Mouse (Mus musculus) midbrain, embryonic 15.5 days (tissue): ENCODE data around the gene Tubgcp5. TPM values are rescaled to one million over a fixed set of nuclear protein-coding genes. Genes with fewer than 3 reads are reported as not detected.

ENCODE experiments used
- ATAC-seq: fragments of 200-750 bp; cut with Nextera tagmentation; replicated peaks from 2 replicates; pipeline ENCODE4 v1.8.0; 2017; ENCODE audit warnings: moderate TSS enrichment
- H3K27ac ChIP-seq: fragments of 300-500 bp; sonication (generic); 2 replicates; pipeline ENCODE4 v1.5.1; 2015; ENCODE audit warnings: mild to moderate bottlenecking, inconsistent platforms
- H3K27me3 ChIP-seq: fragments of 300-500 bp; sonication (generic); replicated peaks from 2 replicates; pipeline ENCODE4 v1.6.1; 2015; ENCODE audit warnings: inconsistent platforms
- H3K36me3 ChIP-seq: fragments of 300-500 bp; sonication (generic); replicated peaks from 2 replicates; pipeline ENCODE4 v1.6.1; 2015; ENCODE audit warnings: inconsistent platforms
- H3K4me1 ChIP-seq: fragments of 300-500 bp; sonication (generic); 2 replicates; pipeline ENCODE4 v1.6.1; 2015; ENCODE audit warnings: inconsistent platforms
- H3K4me2 ChIP-seq: fragments of 300-500 bp; sonication (generic); 2 replicates; pipeline ENCODE4 v1.6.1; 2015; ENCODE audit warnings: inconsistent platforms, mild to moderate bottlenecking, moderate library complexity
- H3K4me3 ChIP-seq: fragments of 300-500 bp; sonication (generic); 2 replicates; pipeline ENCODE4 v1.5.1; 2015; ENCODE audit warnings: mild to moderate bottlenecking, inconsistent platforms
- H3K9ac ChIP-seq: fragments of 300-500 bp; sonication (generic); 2 replicates; pipeline ENCODE4 v1.6.1; 2015; ENCODE audit warnings: mild to moderate bottlenecking, inconsistent platforms
- H3K9me3 ChIP-seq: fragments of 300-500 bp; sonication (generic); 2 replicates; pipeline ENCODE4 v1.6.1; 2016; ENCODE audit warnings: inconsistent platforms
- WGBS: fragments of 180-500 bp; shearing (Covaris S2); methylation state at CpG from one replicate; pipeline ENCODE4 v1.1.7; 2015; ENCODE audit warnings: mixed read lengths; 5-methylcytosine and 5-hydroxymethylcytosine counted together
- polyA plus RNA-seq: library from polyadenylated mRNA; unstranded; fragments of >200 nt; fragmentation: Nextera tagmentation; extraction: Ambion mirVana; gene quantifications from 2 replicates; pipeline ENCODE4 v1.2.1, GENCODE M21; 2015

Gene Tubgcp5
- polyA plus RNA-seq, 1 experiment from 2014 or later: 42.9 TPM

DNA sequence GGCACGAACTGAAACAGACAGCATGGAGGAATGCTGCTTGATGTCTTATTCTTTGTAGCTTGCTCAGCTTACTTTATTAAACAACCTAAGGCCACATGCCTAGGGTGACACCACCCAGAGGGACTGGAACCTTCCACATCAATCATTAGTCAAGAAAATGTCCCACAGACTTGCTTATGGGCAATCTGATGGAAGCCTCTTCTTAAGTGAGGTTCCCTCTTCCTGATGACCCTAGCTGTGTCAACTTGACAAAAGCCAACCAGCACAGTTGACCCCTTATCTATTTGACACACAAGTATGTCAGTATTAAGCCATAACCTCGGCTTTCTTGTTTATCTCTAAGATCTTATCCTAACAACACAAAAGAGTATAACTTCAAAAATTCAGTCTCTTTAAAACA is 16.0 kb downstream of the Tubgcp5 start:
- Histone ChIP-seq H3K9me3 (no peaks in the 10 kb centered on the region), H3K36me3 (peaks cover 51% of the 10 kb centered on the region), H3K4me1 (no peaks in the 10 kb centered on the region), H3K4me2 (no peak overlapping the region), H3K27ac (no peak overlapping the region), H3K27me3 (no peaks in the 10 kb centered on the region), H3K4me3 (no peak overlapping the region), H3K9ac (no peak overlapping the region)
- no peak for ATAC-seq
- 93% methylated on average over 2 of the region's 2 CpGs for WGBS

DNA sequence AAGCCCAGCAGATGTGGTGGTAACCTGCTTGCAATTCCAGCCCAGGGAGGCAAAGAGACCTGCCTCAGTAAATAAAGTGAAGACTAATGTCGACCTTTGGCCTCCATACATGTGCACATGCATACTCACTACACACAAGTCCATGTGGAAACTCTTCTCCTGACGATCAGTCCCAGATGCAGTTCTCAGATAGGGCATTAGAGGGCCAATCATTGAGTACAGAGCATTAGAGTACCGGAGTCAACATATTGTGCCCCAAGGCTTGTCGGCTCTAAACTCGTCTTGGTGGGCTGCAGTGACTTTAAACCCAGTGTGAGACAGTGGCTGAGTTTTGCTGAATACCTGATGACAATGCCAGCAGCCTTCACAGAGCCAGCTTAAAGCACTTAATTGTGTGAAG is 30.5 kb downstream of the Tubgcp5 start:
- no peaks in the 10 kb centered on the region for H3K27me3 ChIP-seq
- 87% methylated on average over 5 of the region's 5 CpGs for WGBS
- no peaks in the 10 kb centered on the region for H3K4me1 ChIP-seq
- no peak overlapping the region for H3K4me2 ChIP-seq
- H3K27ac ChIP-seq: no peak overlapping the region
- H3K4me3 ChIP-seq: no peak overlapping the region
- no peak overlapping the region for H3K9ac ChIP-seq
- H3K9me3 ChIP-seq: no peaks in the 10 kb centered on the region
- H3K36me3 ChIP-seq: peaks cover 41% of the 10 kb centered on the region
- ATAC-seq: no peak

GRCm38 (mm10) chr7:55827551-55827950 is 33.6 kb downstream of the Tubgcp5 start:
- no peaks in the 10 kb centered on the region for H3K27me3 ChIP-seq
- no peak overlapping the region for H3K4me2 ChIP-seq
- H3K9me3 ChIP-seq: no peaks in the 10 kb centered on the region
- H3K4me1 ChIP-seq: no peaks in the 10 kb centered on the region
- peaks cover 33% of the 10 kb centered on the region for H3K36me3 ChIP-seq
- ATAC-seq: no peak
- no peak overlapping the region for H3K4me3 ChIP-seq
- H3K27ac ChIP-seq: no peak overlapping the region
- H3K9ac ChIP-seq: no peak overlapping the region
- 91% methylated on average over 9 of the region's 9 CpGs for WGBS

GRCm38 (mm10) chr7:55836877-55837276 is 42.9 kb downstream of the Tubgcp5 start:
- no peaks in the 10 kb centered on the region for H3K9me3 ChIP-seq
- no peak overlapping the region for H3K9ac ChIP-seq
- no peaks in the 10 kb centered on the region for H3K27me3 ChIP-seq
- no peak overlapping the region for H3K4me2 ChIP-seq
- H3K4me1 ChIP-seq: peaks cover 7% of the 10 kb centered on the region
- WGBS: 87% methylated on average over 4 of the region's 4 CpGs
- H3K36me3 ChIP-seq: 0 out of 2 replicates have a peak, but pooled peaks cover 7% of the 10 kb centered on the region
- no peak overlapping the region for H3K27ac ChIP-seq
- no peak for ATAC-seq
- no peak overlapping the region for H3K4me3 ChIP-seq

- H3K27me3 ChIP-seq: no peaks in the 10 kb centered on the region
- WGBS: 57% methylated on average over 7 of the region's 7 CpGs
These were observed 47.5 kb downstream of the Tubgcp5 start, which contains the start of gene Cyfip1 for GRCm38 (mm10) chr7:55841445-55841844. TSS of gene Cyfip1 (plus strand) at chr7:55841745.

GRCm38 (mm10) chr7:55841977-55842503 is 48.1 kb downstream of the Tubgcp5 start:
- no peaks in the 10 kb centered on the region for H3K9me3 ChIP-seq
- H3K9ac ChIP-seq: peak overlapping the region; percentile 99
- no peaks in the 10 kb centered on the region for H3K27me3 ChIP-seq
- peak overlapping the region; percentile 81 for H3K4me2 ChIP-seq
- H3K4me1 ChIP-seq: peaks cover 15% of the 10 kb centered on the region
- H3K36me3 ChIP-seq: no peaks in the 10 kb centered on the region
- peak overlapping the region; percentile 95 for H3K27ac ChIP-seq
- ATAC-seq: peak; percentile 94
- H3K4me3 ChIP-seq: peak overlapping the region; percentile 98
- WGBS: 0% methylated on average over 47 of the region's 47 CpGs

More at GRCm38 (mm10) chr7:55841445-55841844, 47.5 kb downstream of the Tubgcp5 start, which contains the start of gene Cyfip1:
- Histone ChIP-seq H3K4me2 (peak within 1 kb of the TSS; percentile 81), H3K27ac (peak within 1 kb of the TSS; percentile 95), H3K4me3 (peak within 1 kb of the TSS; percentile 98), H3K9me3 (no peaks in the 10 kb centered on the region), H3K36me3 (no peaks in the 10 kb centered on the region), H3K4me1 (peaks cover 15% of the 10 kb centered on the region), H3K9ac (peak within 1 kb of the TSS; percentile 99)
- ATAC-seq: peak; percentile 24

- WGBS: under 1% methylated on average over 40 of the region's 40 CpGs
- H3K4me3 ChIP-seq: peak overlapping the region; percentile 98
- ATAC-seq: peak; percentile 74
- H3K27ac ChIP-seq: peak overlapping the region; percentile 95
- H3K4me2 ChIP-seq: peak overlapping the region; percentile 81
- H3K9me3 ChIP-seq: no peaks in the 10 kb centered on the region
- peak overlapping the region; percentile 99 for H3K9ac ChIP-seq
- H3K36me3 ChIP-seq: no peaks in the 10 kb centered on the region
- H3K27me3 ChIP-seq: no peaks in the 10 kb centered on the region
- H3K4me1 ChIP-seq: peaks cover 15% of the 10 kb centered on the region
These were observed 48.7 kb downstream of the Tubgcp5 start for GRCm38 (mm10) chr7:55842504-55843152.

GRCm38 (mm10) chr7:55846606-55847312 is 52.8 kb downstream of the Tubgcp5 start:
- H3K36me3 ChIP-seq: no peaks in the 10 kb centered on the region
- no peaks in the 10 kb centered on the region for H3K9me3 ChIP-seq
- H3K4me2 ChIP-seq: no peak overlapping the region
- H3K9ac ChIP-seq: no peak overlapping the region
- H3K4me1 ChIP-seq: peaks cover 20% of the 10 kb centered on the region
- no peaks in the 10 kb centered on the region for H3K27me3 ChIP-seq
- no peak overlapping the region for H3K4me3 ChIP-seq
- no peak overlapping the region for H3K27ac ChIP-seq
- no peak for ATAC-seq
- WGBS: 71% methylated on average over 9 of the region's 9 CpGs

- no peak overlapping the region for H3K4me3 ChIP-seq
- H3K4me1 ChIP-seq: peaks cover 12% of the 10 kb centered on the region
- no peaks in the 10 kb centered on the region for H3K36me3 ChIP-seq
- peak overlapping the region; percentile 55 for H3K27ac ChIP-seq
- H3K4me2 ChIP-seq: peak overlapping the region; percentile 36
- ATAC-seq: peak; percentile 65
- 12% methylated on average over 14 of the region's 14 CpGs for WGBS
- no peaks in the 10 kb centered on the region for H3K27me3 ChIP-seq
- no peaks in the 10 kb centered on the region for H3K9me3 ChIP-seq
- H3K9ac ChIP-seq: no peak overlapping the region
These were observed 56.1 kb downstream of the Tubgcp5 start for GRCm38 (mm10) chr7:55849948-55850571.

- 90% methylated on average over 3 of the region's 3 CpGs for WGBS
- peaks cover 12% of the 10 kb centered on the region for H3K4me1 ChIP-seq
- H3K4me3 ChIP-seq: no peak overlapping the region
- H3K4me2 ChIP-seq: no peak overlapping the region
- H3K9ac ChIP-seq: no peak overlapping the region
- no peaks in the 10 kb centered on the region for H3K9me3 ChIP-seq
- H3K27ac ChIP-seq: no peak overlapping the region
- no peaks in the 10 kb centered on the region for H3K27me3 ChIP-seq
- ATAC-seq: no peak
- H3K36me3 ChIP-seq: no peaks in the 10 kb centered on the region
These were observed 58.8 kb downstream of the Tubgcp5 start for GRCm38 (mm10) chr7:55852787-55853186.

DNA sequence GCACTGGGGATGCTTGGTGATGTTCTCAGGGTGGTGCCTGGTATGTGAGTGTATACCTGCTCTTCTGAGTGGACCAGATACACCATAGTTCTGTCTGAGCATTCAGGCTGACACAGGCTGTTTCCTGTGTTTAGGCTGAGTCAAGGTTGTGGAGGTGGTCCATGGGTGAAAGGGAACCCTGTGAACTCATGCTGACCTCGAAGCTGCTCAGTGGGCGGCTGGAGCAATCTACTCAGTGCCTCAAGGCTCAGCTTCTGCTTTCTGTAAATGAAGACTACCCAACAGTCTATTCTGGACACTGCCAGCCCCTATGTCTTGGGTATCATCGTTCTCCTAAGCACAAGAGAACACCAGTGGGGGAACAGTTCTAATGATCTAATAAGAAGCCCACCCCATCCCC is 61.6 kb downstream of the Tubgcp5 start:
- Histone ChIP-seq H3K9me3 (no peaks in the 10 kb centered on the region), H3K36me3 (no peaks in the 10 kb centered on the region), H3K27ac (no peak overlapping the region), H3K4me3 (no peak overlapping the region), H3K9ac (no peak overlapping the region), H3K4me1 (no peaks in the 10 kb centered on the region), H3K4me2 (no peak overlapping the region), H3K27me3 (no peaks in the 10 kb centered on the region)
- 92% methylated on average over 3 of the region's 3 CpGs for WGBS
- ATAC-seq: no peak

- no peaks in the 10 kb centered on the region for H3K27me3 ChIP-seq
- WGBS: 99% methylated on average over 4 of the region's 4 CpGs
- H3K4me2 ChIP-seq: no peak overlapping the region
- H3K9ac ChIP-seq: no peak overlapping the region
- H3K9me3 ChIP-seq: no peaks in the 10 kb centered on the region
- H3K36me3 ChIP-seq: no peaks in the 10 kb centered on the region
- H3K27ac ChIP-seq: no peak overlapping the region
- no peaks in the 10 kb centered on the region for H3K4me1 ChIP-seq
- H3K4me3 ChIP-seq: no peak overlapping the region
- no peak for ATAC-seq
These were observed 62.8 kb downstream of the Tubgcp5 start for GRCm38 (mm10) chr7:55856741-55857140.
